Mouse (Mus musculus): ENCODE measurements at regions not wholly inside any gene's neighbourhood (a gene's known extent, or its start where the extent isn't known, plus 50 kb on each side); places are given as distances from the start of the nearest gene placed in this dataset.

DNA sequence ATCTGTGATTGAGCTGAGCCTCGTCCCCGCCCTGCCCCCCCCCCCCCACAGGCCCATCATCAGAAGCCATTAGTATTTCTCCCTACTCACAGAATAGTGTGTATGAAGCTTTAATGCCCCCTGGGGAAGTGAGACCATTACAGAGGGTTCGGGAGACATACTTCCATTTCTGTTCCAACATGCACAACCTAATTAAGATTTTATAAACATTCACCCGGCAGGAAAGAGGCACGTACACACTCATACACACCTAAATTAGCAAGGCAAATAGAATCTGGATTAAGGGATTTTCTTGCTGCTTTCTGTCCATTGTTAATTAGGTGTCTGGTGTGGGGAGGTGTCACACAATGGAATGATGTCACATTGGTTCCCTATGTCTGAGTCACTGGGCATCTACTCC lies 202.8 kb upstream of the Rpl38 start:
- H3K27me3 ChIP-seq: no peaks in the 10 kb centered on the region
- in situ Hi-C loops (cut with MboI; ENCODE audit: low pct_unique_long_range_greater_than_20kb): no loop called here
- DNase-seq (ENCODE audit: low read depth, low spot score): no peak
- ChIA-PET POLR2A (interaction anchor here (1.5 kb wide), 1 partner anchor 11 kb away, joined by 7 read pairs; no protein-coding TSS in a partner anchor), CTCF (interaction anchor here (1.0 kb wide), 1 partner anchor 12 kb away, joined by 3 read pairs; no protein-coding TSS in a partner anchor)
- no peak for ATAC-seq
- no peak for TF ChIP-seq CTCF (IDR thresholded peaks at IDR 0.05)

DNA sequence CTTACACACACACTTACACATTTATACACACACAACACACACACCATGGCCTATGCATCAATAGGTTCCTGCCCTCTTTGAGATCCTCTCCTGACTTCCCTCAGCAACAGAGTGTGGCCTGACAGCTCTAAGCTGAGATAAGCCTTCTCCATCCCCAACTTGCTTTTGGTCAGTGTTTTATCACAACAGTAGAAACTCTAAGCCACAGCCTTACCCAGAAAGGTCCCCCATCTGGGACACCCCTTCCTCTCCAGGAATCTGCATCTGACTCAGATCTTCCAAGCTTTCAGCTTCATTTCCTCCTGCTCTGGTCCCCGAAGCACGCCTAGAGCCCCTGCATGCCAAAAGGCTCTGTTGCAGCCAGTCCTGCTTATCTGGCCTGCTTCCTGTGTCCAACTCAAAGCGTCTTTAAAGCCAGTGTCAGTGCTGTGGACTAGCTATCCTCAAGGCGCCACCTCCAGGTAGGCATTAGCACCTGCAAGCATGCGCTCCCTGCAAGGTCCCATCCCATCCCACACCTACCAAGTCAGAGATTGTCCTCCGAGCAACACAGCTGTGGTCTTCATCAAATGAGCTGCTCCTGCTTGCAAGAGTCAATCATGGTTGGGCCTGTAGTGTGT lies 205.5 kb upstream of the Rpl38 start:
- in situ Hi-C loops (cut with MboI; ENCODE audit: low pct_unique_long_range_greater_than_20kb): no loop called here
- ATAC-seq (peak; percentile 74), DNase-seq (ENCODE audit: low read depth, low spot score) (no peak)
- TF ChIP-seq CTCF (IDR thresholded peaks at IDR 0.05): peak; percentile 72
- CTCF ChIA-PET: no interaction called here
- no peaks in the 10 kb centered on the region for H3K27me3 ChIP-seq
- POLR2A ChIA-PET: no interaction called here

- POLR2A ChIA-PET: interaction anchor here (0.6 to 1.7 kb wide), 2 partner anchors 10 to 32 kb away, joined by 4 to 7 read pairs; no protein-coding TSS in a partner anchor
- in situ Hi-C loops (cut with MboI; ENCODE audit: low pct_unique_long_range_greater_than_20kb): no loop called here
- CTCF ChIA-PET: interaction anchor here (0.9 to 1.4 kb wide), 6 partner anchors 9 to 96 kb away, joined by 3 read pairs; no protein-coding TSS in a partner anchor
- ATAC-seq (no peak), DNase-seq (ENCODE audit: low read depth, low spot score) (no peak)
- no peaks in the 10 kb centered on the region for H3K27me3 ChIP-seq
- no peak for TF ChIP-seq CTCF (IDR thresholded peaks at IDR 0.05)
These were observed 213.4 kb upstream of the Rpl38 start for GRCm38 (mm10) chr11:114454876-114455330.

- in situ Hi-C loops (cut with MboI; ENCODE audit: low pct_unique_long_range_greater_than_20kb): no loop called here
- CTCF ChIA-PET: no interaction called here
- POLR2A ChIA-PET: no interaction called here
- ATAC-seq (peak; percentile 87), DNase-seq (ENCODE audit: low read depth, low spot score) (peak; percentile 83)
- no peak for TF ChIP-seq CTCF (IDR thresholded peaks at IDR 0.05)
- no peaks in the 10 kb centered on the region for H3K27me3 ChIP-seq
These were observed 219.4 kb upstream of the Rpl38 start for GRCm38 (mm10) chr11:114448776-114449401.

GRCm38 (mm10) chr11:114447461-114447847 lies 220.9 kb upstream of the Rpl38 start:
- H3K27me3 ChIP-seq: no peaks in the 10 kb centered on the region
- in situ Hi-C loops (cut with MboI; ENCODE audit: low pct_unique_long_range_greater_than_20kb): no loop called here
- ChIA-PET CTCF (interaction anchor here (0.9 to 1.2 kb wide), 2 partner anchors 15 to 45 kb away, joined by 3 read pairs; no protein-coding TSS in a partner anchor), POLR2A (interaction anchor here (0.6 to 1.0 kb wide), 2 partner anchors 12 to 77 kb away, joined by 3 to 4 read pairs; no protein-coding TSS in a partner anchor)
- ATAC-seq: no peak
- DNase-seq (ENCODE audit: low read depth, low spot score): no peak
- no peak for TF ChIP-seq CTCF (IDR thresholded peaks at IDR 0.05)

DNA sequence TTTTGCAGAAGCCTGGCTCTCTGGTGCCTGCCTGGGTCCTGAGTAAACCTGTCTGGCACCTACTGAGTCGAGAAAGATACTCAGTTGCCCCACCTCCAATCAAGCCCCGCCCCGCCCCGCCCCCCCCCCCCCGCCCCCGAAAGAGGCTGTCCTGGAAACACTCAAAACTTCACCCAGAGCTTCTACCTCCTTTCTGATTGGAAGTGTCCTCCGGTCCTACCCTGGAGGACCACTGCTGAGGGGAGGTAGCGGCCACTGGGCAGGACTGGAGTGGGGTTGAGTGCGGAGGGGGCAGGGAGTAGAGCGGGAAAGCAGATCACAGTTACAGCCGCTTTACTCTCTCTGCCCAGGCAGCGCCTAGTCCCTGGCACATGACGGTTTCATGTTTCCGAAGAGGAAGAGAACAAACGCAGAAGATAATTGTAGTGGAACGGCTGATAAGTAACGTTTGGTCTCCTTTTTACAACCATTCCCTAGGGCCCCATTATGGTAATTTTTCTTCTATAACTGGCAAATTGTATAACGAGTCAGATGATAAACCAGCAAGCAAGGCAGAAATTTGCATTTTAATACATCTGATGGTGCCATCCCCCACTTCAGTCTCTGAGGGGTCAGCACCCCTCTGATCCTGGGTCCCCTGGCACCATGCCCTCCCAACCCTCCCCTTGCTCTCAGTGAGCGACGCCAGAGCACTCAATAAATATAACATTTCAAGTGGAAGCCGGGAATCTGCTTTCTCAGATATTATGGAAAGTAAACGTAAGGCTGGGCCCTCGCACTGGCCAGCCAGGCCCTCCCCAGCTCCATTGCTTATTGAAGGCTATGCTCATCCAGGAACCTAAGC lies 221.5 kb upstream of the Rpl38 start:
- DNase-seq (ENCODE audit: low read depth, low spot score) (no peak), ATAC-seq (no peak)
- in situ Hi-C loops (cut with MboI; ENCODE audit: low pct_unique_long_range_greater_than_20kb): no loop called here

GRCm38 (mm10) chr11:114446075-114446616 lies 222.2 kb upstream of the Rpl38 start:
- in situ Hi-C loops (cut with MboI; ENCODE audit: low pct_unique_long_range_greater_than_20kb): no loop called here

More for the DNA sequence above, 221.5 kb upstream of the Rpl38 start:
- ChIA-PET CTCF (interaction anchor here (0.9 to 1.2 kb wide), 2 partner anchors 15 to 44 kb away, joined by 3 read pairs; no protein-coding TSS in a partner anchor), POLR2A (interaction anchor here (1.0 kb wide), 1 partner anchor 11 kb away, joined by 3 read pairs; no protein-coding TSS in a partner anchor)
- TF ChIP-seq CTCF (IDR thresholded peaks at IDR 0.05): no peak
- H3K27me3 ChIP-seq: no peaks in the 10 kb centered on the region

GRCm38 (mm10) chr11:114444211-114444610 lies 224.1 kb upstream of the Rpl38 start:
- no peak for TF ChIP-seq CTCF (IDR thresholded peaks at IDR 0.05)

More at GRCm38 (mm10) chr11:114446075-114446616, 222.2 kb upstream of the Rpl38 start:
- DNase-seq (ENCODE audit: low read depth, low spot score) (no peak), ATAC-seq (no peak)
- CTCF ChIA-PET: interaction anchor here (0.9 to 1.1 kb wide), 2 partner anchors 9 to 22 kb away, joined by 3 read pairs; no protein-coding TSS in a partner anchor
- TF ChIP-seq CTCF (IDR thresholded peaks at IDR 0.05): no peak
- POLR2A ChIA-PET: no interaction called here
- no peaks in the 10 kb centered on the region for H3K27me3 ChIP-seq

DNA sequence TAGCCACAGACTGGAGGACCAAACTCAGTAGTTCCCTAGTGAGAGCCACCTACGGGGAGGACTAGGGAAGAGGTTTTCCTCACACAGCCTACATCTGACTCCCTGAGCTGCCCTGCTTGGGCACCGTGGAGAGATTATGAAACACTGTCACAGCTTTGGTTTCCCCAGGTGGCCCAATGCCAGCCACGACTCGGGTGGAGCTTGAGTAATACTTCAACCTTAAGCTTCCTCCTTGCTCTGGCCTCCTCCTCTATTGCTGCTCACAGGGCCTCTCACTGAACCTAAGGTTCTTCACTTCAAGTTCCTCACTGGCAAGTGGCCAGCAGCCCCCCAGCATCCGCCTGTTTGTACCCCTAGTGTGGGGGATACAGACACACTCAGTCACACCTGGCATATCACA lies 224.9 kb upstream of the Rpl38 start:
- ATAC-seq (peak; percentile 29), DNase-seq (ENCODE audit: low read depth, low spot score) (no peak)
- in situ Hi-C loops (cut with MboI; ENCODE audit: low pct_unique_long_range_greater_than_20kb): no loop called here
- POLR2A ChIA-PET: no interaction called here
- CTCF ChIA-PET: interaction anchor here (0.9 kb wide), 1 partner anchor 17 kb away, joined by 3 read pairs; no protein-coding TSS in a partner anchor
- H3K27me3 ChIP-seq: no peaks in the 10 kb centered on the region
- no peak for TF ChIP-seq CTCF (IDR thresholded peaks at IDR 0.05)

More at GRCm38 (mm10) chr11:114444211-114444610, 224.1 kb upstream of the Rpl38 start:
- DNase-seq (ENCODE audit: low read depth, low spot score) (no peak), ATAC-seq (no peak)
- POLR2A ChIA-PET: no interaction called here
- in situ Hi-C loops (cut with MboI; ENCODE audit: low pct_unique_long_range_greater_than_20kb): no loop called here
- CTCF ChIA-PET: no interaction called here
- no peaks in the 10 kb centered on the region for H3K27me3 ChIP-seq

- POLR2A ChIA-PET: no interaction called here
- DNase-seq (ENCODE audit: low read depth, low spot score) (no peak), ATAC-seq (no peak)
- CTCF ChIA-PET: no interaction called here
- TF ChIP-seq CTCF (IDR thresholded peaks at IDR 0.05): no peak
- H3K27me3 ChIP-seq: no peaks in the 10 kb centered on the region
- in situ Hi-C loops (cut with MboI; ENCODE audit: low pct_unique_long_range_greater_than_20kb): no loop called here
These were observed 229.0 kb upstream of the Rpl38 start for GRCm38 (mm10) chr11:114439314-114439713.
